Mouse (Mus musculus) kidney, adult 9 months (tissue): ENCODE measurements at regions not wholly inside any gene's neighbourhood (a gene's known extent, or its start where the extent isn't known, plus 50 kb on each side); places are given as distances from the start of the nearest gene placed in this dataset.
"Not testable (repeated sequence)": the region's sequence is repeated elsewhere in the genome, so short reads cannot be mapped to it uniquely, and the experiment has no call there.

Experiments used
- DNase-seq: peaks from one replicate; pipeline ENCODE4 v3.0.0; 2022

DNA sequence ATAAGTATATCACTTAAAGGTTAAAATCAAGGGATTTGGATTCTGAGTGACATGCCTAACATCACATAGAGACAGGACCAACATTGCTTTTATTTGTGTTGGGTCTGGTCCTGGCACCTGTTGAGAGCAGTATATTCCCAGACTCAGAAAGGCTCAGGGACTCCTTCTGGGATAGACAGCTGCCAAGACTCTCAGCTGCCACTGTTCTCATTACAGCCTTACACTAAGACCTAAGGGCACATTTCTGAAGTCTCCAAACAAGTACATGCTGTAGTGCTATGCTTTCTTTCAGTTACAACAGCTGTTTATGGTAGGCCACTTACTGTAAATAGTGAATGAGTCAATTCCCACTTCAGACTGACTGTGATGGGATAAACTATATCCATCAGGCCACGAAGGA, 77.7 kb upstream of the Fam13a start:
- DNase-seq, result no peak

DNA sequence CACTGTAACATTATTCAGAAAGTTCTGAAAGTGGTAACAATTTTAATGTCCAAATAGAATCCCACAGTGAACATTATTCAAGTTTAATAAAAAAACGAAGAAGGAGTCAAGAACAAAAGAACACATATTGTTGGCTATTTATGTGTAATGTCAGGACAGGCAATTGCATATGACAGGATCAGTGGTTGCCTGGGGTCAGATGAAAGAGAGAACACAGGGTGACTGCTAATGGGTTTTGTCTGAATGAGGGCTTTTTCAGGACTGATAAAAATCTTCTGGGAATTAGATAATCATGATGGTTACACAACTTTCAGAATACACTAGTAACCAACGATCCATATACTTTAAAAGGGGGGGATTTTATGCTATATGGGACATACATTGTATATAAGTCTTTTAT, 79.6 kb upstream of the Fam13a start:
- DNase-seq, result no peak

DNA sequence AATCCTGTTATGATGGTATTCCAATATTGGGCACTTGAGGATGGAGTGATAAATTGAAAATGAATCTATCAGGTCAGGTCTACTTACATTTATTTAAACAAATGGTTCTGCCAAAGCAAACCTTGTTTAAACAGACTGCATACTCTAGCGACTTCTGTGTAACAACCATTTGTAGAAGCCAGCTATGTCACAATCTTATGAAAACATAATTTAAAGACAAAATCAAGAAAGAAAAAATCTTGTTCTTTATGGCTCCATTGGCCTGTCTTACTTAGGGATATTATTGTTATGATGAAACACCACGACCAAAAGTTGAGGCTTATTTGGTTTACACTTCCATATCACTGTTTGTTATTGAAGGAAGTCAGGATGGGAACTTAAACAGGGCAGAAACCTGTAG, 80.1 kb upstream of the Fam13a start:
- DNase-seq, result no peak

DNA sequence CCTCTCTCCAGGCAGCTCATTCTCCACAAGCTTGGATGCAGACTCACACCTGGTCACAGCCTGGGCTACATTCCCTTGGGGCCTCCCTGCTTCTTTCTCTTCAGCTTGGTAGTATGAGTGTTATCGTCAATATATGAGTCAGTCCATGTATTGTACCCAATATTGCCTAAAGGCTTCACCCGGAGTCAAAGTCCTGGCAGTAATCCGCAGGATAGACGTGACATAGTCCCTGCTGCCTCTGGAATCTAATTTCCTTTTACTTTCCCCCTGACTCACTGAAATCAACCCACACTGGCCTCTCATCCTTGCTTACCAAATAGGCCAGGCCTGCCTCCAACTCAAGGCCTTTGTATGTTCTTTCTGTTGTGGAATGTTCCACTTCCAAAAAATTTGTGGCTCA, 83.8 kb upstream of the Fam13a start:
- DNase-seq, result no peak

DNA sequence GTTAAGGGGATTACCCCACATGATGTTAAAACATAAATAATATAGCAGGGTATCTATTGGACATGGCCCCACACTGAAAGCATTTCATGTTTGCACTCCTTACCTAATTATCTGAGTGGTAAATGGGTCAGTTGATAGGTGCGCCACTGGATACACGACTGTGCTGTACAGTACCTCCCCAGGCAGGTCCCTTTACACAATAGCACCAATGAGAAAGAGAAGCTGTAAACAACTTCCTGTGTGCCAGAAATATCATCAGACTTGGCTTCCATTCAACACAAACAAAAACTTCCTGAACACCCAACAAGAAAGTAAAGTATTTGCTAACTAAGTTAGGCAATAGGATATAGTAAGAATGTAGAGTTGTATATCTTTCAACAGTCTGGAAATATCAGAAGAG, 76.3 kb upstream of the Tigd2 start:
- peak; percentile 10 for DNase-seq

DNA sequence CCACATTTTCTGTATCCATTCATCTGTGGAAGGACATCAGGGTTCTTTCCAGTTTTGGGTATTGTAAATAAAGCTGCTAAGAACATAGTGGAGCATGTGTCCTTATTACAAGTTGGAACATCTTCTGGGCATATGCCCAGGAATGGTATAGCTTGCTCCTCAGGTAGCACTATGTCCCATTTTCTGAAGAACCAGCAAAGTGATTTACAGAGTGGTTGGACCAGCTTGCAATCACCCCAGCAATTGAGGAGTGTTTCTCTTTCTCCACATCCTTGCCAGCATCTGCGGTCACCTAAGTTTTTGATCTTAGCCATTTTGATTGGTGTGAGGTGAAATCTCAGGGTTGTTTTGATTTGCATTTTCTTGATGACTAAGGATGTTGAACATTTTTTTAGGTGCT, 74.9 kb upstream of the Tigd2 start:
- DNase-seq, result not testable (repeated sequence)

DNA sequence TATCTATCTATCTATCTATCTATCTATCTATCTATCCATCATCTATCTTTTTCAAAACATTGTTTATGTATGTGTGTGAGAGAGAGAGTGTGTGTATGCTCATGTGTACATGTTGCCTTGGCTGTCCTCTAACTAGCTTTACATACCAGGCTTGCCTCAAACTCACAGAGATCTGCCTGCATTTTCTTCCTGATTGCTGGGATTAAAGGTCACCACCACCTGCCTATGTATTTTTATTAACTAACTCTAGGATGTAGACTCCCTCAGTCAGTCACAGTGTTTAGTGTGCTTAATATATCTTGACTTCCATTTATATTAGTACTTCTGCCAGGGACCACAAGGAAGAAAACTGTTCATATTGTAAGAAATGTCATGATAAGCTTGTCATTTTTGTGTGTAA, 69.0 kb upstream of the Tigd2 start:
- no peak for DNase-seq

DNA sequence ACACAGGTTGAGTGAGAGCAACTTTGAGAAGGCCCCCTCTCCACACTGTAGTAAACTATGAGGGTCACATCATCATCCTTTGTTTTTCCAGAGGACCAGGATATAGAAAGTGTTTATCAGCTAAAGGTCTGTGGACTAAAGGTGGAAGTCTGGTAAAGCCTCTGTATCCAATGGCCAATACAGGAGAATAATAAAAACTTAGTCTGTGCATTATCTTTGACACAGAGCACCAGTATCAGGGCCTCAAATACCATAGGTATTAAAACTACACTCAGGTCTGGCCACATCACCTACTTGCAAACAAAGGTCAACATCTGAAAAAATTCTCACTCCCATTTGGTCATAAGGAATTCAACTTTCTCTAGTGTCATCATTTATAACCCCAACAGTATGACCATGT, 66.6 kb upstream of the Tigd2 start:
- no peak for DNase-seq

DNA sequence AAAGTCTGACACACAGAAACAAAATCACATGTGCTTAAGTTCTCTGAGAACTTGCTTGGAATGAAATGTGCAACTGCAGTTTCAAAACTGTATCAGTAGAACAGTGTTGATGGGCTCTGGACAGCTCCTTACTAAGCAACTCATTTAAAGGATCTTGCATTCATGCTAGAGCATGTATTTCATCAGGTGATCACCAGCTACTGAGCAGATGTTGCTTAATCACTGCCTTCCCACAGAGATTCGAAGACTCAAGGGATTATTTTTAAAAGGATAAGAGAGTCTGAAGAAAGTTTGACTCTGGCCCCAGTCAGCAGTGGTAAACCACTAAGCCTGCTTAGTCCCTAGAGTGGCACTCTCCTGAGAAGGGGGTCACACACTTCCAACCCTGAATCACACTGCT, 61.2 kb upstream of the Tigd2 start:
- DNase-seq, result no peak

DNA sequence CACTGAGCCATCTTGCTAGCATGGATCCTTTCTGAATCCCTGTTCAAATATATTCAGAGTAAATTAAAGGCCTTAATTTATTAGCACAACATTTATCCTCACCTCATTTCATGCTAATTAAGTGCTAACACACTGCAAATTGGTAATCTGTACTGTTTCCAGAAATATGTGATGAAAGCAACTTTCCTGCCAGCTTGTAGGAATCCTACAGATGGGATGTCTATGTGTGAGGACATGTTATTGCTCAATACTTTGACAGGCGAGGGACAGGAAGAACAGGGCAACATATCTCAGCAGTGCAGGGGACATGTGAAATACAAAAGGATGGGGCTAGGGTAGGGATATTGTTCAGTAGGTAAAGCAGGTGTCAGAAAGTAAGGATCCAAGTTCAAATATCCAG, 53.0 kb upstream of the Tigd2 start:
- no peak for DNase-seq
